Mouse (Mus musculus) liver, embryonic 13.5 days (tissue): ENCODE results near the gene Ubtf. TPM values are rescaled to one million over a fixed set of nuclear protein-coding genes. Genes with fewer than 3 reads are reported as not detected.

Experiments
- ATAC-seq: fragments of 200-750 bp; cut with Nextera tagmentation; 2 replicates; pipeline ENCODE4 v1.8.0; 2017; ENCODE audit warnings: low read depth, mild to moderate bottlenecking, moderate number of reproducible peaks, moderate library complexity
- DNase-seq: peaks from one replicate; pipeline ENCODE4 v3.0.0; 2022
- H3K27ac ChIP-seq: fragments of 300-500 bp; sonication (generic); 2 replicates; pipeline ENCODE4 v1.5.1; 2015; ENCODE audit warnings: moderate library complexity, mild to moderate bottlenecking, inconsistent platforms
- H3K27me3 ChIP-seq: fragments of 300-500 bp; sonication (generic); 2 replicates; pipeline ENCODE4 v1.6.1; 2015; ENCODE audit warnings: mild to moderate bottlenecking, inconsistent platforms
- H3K36me3 ChIP-seq: fragments of 300-500 bp; sonication (generic); 2 replicates; pipeline ENCODE4 v1.6.1; 2015; ENCODE audit warnings: mild to moderate bottlenecking, inconsistent platforms
- H3K4me1 ChIP-seq: fragments of 300-500 bp; sonication (generic); replicated peaks from 2 replicates; pipeline ENCODE4 v1.6.1; 2015; ENCODE audit warnings: inconsistent platforms
- H3K4me2 ChIP-seq: fragments of 300-500 bp; sonication (generic); 2 replicates; pipeline ENCODE4 v1.6.1; 2015; ENCODE audit warnings: inconsistent platforms, mild to moderate bottlenecking, moderate library complexity
- H3K4me3 ChIP-seq: fragments of 300-500 bp; sonication (generic); replicated peaks from 2 replicates; pipeline ENCODE4 v1.5.1; 2015; ENCODE audit warnings: mild to moderate bottlenecking, inconsistent platforms
- H3K9ac ChIP-seq: fragments of 300-500 bp; sonication (generic); 2 replicates; pipeline ENCODE4 v1.6.1; 2015; ENCODE audit warnings: mild to moderate bottlenecking, inconsistent platforms
- H3K9me3 ChIP-seq: fragments of 300-500 bp; sonication (generic); replicated peaks from 2 replicates; pipeline ENCODE4 v1.6.1; 2016; ENCODE audit warnings: inconsistent platforms
- WGBS: fragments of 180-500 bp; shearing (Covaris S2); methylation state at CpG from one replicate; pipeline ENCODE4 v1.1.7; 2015; ENCODE audit not compliant: insufficient replicate concordance; 5-methylcytosine and 5-hydroxymethylcytosine counted together
- polyA plus RNA-seq: library from polyadenylated mRNA; unstranded; fragments of >200 nt; fragmentation: Nextera tagmentation; extraction: Ambion mirVana; gene quantifications from 2 replicates; pipeline ENCODE4 v1.2.1, GENCODE M21; 2015

The Ubtf gene
- polyA plus RNA-seq, 1 experiment from 2014 or later = 70.0 TPM

DNA sequence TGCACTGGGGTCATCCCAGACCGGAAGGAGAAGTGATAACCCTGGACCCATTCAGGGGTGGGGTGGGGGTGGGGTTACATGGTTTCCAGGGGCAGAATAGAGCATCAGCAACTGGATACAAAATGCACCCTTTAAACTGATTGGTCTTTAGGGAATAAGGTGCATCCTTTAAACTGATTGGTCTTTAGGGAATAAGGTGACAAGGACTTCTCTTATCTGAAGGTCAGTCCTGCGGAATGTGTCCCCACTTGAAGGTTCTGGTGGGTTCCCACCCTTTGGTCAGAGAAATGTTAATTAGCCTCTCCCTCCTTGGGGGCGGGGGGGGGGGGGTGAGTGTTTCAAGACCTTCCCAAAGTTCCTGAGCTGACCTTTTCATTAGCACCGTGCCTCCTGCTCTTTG lies 12.3 kb upstream of the Ubtf start:
- 42% methylated on average over 4 of the region's 4 CpGs for WGBS
- ATAC-seq (no peak), DNase-seq (no peak)
- no peaks in the 10 kb centered on the region for H3K4me1 ChIP-seq
- H3K9me3 ChIP-seq = no peaks in the 10 kb centered on the region
- no peak overlapping the region for H3K27ac ChIP-seq
- no peaks in the 10 kb centered on the region for H3K36me3 ChIP-seq
- no peak overlapping the region for H3K4me2 ChIP-seq
- H3K9ac ChIP-seq = no peak overlapping the region
- peaks cover 40% of the 10 kb centered on the region for H3K27me3 ChIP-seq
- no peak overlapping the region for H3K4me3 ChIP-seq

- no peaks in the 10 kb centered on the region for H3K9me3 ChIP-seq
- H3K36me3 ChIP-seq = no peaks in the 10 kb centered on the region
- H3K9ac ChIP-seq = no peak overlapping the region
- H3K4me3 ChIP-seq = no peak overlapping the region
- ATAC-seq (no peak), DNase-seq (no peak)
- 56% methylated on average over 3 of the region's 3 CpGs for WGBS
- H3K4me2 ChIP-seq = no peak overlapping the region
- H3K27me3 ChIP-seq = peaks cover 32% of the 10 kb centered on the region
- no peak overlapping the region for H3K27ac ChIP-seq
- H3K4me1 ChIP-seq = no peaks in the 10 kb centered on the region
Measured at GRCm38 (mm10) chr11:102330039-102330438, 10.5 kb upstream of the Ubtf start.

DNA sequence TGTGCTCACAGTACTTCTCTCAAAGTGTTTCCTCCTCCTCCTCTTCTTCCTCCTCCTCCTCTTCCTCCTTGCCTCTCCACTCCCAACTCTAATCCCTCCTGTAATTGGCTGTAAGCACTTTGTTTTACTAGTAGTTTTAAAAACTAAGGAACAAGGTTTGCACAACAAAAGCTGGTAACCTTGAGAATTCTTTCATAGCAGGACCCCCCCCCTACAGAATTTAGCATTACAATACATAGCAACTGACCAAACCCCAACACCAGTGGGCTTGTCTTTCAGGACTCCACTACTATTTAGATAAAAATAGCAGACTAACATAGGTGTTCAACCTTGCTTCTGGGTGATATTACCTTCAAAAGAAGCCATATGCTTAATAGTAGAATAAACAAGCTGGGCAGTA lies 10.0 kb upstream of the Ubtf start:
- DNase-seq = no peak

DNA sequence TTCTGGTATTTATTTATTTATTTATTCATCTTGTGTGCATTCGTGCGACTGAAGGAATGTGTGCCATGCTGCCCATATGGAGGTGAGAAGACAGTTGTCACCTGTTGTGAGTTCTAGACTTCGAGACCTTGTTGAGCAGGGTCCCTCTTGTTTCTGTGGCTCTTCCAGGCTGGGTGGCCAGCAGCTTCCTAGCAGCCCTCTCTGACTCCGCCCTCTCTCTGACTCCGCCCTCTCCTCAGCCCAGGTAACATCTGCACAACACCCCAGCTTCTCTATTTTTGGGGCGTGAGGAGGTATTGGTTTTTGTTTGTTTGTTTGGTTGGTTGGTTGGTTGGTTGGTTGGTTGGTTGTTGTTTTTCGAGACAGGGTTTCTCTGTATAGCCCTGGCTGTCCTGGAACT lies 8.3 kb upstream of the Ubtf start:
- no peak for ATAC-seq

More for the DNA sequence above, 10.0 kb upstream of the Ubtf start:
- Histone ChIP-seq H3K4me2 (no peak overlapping the region), H3K36me3 (no peaks in the 10 kb centered on the region), H3K4me1 (no peaks in the 10 kb centered on the region), H3K9ac (no peak overlapping the region), H3K27me3 (peaks cover 35% of the 10 kb centered on the region; the same call in 1 of the 2 replicates), H3K9me3 (no peaks in the 10 kb centered on the region), H3K27ac (no peak overlapping the region), H3K4me3 (no peak overlapping the region)
- ATAC-seq = no peak

DNA sequence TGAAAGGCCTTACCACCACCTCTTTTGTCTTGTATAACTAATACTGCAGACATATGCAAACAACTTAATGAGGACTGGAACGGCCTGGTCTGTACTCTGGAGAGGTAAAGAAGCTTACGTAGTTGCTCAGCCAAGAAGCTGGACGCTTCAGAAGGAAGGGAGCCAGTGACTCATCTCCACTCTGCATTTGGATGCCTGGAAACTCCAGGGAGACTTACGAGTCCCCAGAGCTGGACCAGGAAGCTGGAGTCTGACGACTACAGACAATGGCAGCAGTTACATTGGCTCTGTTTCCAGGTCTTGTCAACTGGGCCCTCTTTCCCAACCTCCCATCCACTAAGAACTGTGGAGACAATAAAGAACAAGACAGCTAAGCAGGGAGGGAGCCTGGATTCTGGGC lies 7.7 kb upstream of the Ubtf start:
- ATAC-seq = no peak
- 54% methylated on average over 5 of the region's 5 CpGs for WGBS

More for the DNA sequence above, 8.3 kb upstream of the Ubtf start:
- no peaks in the 10 kb centered on the region for H3K36me3 ChIP-seq
- H3K4me1 ChIP-seq = no peaks in the 10 kb centered on the region
- H3K27me3 ChIP-seq = peaks cover 46% of the 10 kb centered on the region
- H3K9ac ChIP-seq = no peak overlapping the region
- H3K9me3 ChIP-seq = no peaks in the 10 kb centered on the region
- 66% methylated on average over 7 of the region's 7 CpGs for WGBS
- no peak overlapping the region for H3K4me2 ChIP-seq
- no peak for DNase-seq
- no peak overlapping the region for H3K27ac ChIP-seq
- H3K4me3 ChIP-seq = no peak overlapping the region

DNA sequence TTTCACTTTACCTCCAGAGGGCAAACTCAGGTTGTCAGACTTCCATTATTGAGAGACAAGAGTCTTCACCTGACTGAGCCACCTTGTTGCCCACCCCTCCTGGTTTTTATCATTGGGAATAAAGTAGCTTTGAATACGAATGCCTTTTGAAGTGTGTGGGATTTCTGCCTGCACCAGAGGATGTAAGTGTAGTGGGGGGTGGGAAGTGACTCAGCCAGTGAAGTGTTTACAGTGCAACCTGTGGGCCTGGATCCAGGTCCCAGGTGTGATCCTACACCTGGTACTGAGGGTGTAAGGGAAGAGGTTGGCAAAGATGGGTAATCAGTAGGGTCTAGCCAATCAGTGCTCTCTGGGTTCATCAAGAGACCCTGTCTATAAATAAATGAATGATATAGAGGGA lies 4.0 kb upstream of the Ubtf start:
- H3K9me3 ChIP-seq = no peaks in the 10 kb centered on the region
- ATAC-seq (no peak), DNase-seq (no peak)
- H3K4me2 ChIP-seq = no peak overlapping the region
- H3K36me3 ChIP-seq = no peaks in the 10 kb centered on the region
- peaks cover 17% of the 10 kb centered on the region for H3K4me1 ChIP-seq
- H3K9ac ChIP-seq = no peak overlapping the region
- H3K27me3 ChIP-seq = peaks cover 48% of the 10 kb centered on the region
- 67% methylated on average over 1 of the region's 1 CpGs for WGBS
- no peak overlapping the region for H3K27ac ChIP-seq
- no peak overlapping the region for H3K4me3 ChIP-seq

More for the DNA sequence above, 7.7 kb upstream of the Ubtf start:
- Histone ChIP-seq H3K27ac (no peak overlapping the region), H3K4me2 (no peak overlapping the region), H3K27me3 (peaks cover 49% of the 10 kb centered on the region), H3K9ac (no peak overlapping the region), H3K4me3 (no peak overlapping the region), H3K4me1 (no peaks in the 10 kb centered on the region), H3K9me3 (no peaks in the 10 kb centered on the region), H3K36me3 (no peaks in the 10 kb centered on the region)
- DNase-seq = no peak

DNA sequence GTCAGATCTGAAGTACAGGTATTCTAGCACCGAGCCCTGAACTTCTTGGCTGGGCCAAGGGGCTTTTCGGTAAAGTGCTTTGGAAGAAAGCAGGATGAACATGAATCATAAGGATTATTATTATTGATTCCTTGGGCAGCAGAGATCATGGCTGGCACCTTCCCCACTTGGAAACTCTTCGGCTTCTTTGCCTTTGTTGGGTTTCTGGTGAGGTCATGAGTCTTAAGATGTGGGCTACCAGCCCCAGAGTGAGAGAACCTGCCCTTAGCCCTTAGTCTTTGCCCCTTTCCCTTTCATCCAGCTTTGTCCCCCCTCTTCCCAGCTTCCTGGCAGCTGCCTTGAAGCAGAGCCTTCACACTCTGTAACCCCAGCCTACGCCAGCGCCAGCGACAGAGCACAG lies 2.4 kb upstream of the Ubtf start:
- no peak overlapping the region for H3K4me2 ChIP-seq
- peaks cover 17% of the 10 kb centered on the region for H3K4me1 ChIP-seq
- H3K4me3 ChIP-seq = no peak overlapping the region
- 69% methylated on average over 6 of the region's 6 CpGs for WGBS
- H3K36me3 ChIP-seq = no peaks in the 10 kb centered on the region
- H3K9ac ChIP-seq = 0 out of 2 replicates have a peak overlapping the region, but pooled peaks have one; percentile 13
- ATAC-seq (no peak), DNase-seq (no peak)
- H3K9me3 ChIP-seq = no peaks in the 10 kb centered on the region
- H3K27ac ChIP-seq = no peak overlapping the region
- peaks cover 34% of the 10 kb centered on the region for H3K27me3 ChIP-seq

GRCm38 (mm10) chr11:102320686-102321005 lies 1.1 kb upstream of the Ubtf start:
- Histone ChIP-seq H3K9me3 (no peaks in the 10 kb centered on the region), H3K4me1 (peaks cover 26% of the 10 kb centered on the region), H3K4me3 (peak overlapping the region; percentile 99), H3K4me2 (peak overlapping the region; percentile 99), H3K27me3 (peaks cover 29% of the 10 kb centered on the region), H3K27ac (peak overlapping the region; percentile 99), H3K36me3 (peaks cover 3% of the 10 kb centered on the region), H3K9ac (peak overlapping the region; percentile 100)
- DNase-seq (no peak), ATAC-seq (no peak)
- WGBS = 30% methylated on average over 10 of the region's 10 CpGs

DNA sequence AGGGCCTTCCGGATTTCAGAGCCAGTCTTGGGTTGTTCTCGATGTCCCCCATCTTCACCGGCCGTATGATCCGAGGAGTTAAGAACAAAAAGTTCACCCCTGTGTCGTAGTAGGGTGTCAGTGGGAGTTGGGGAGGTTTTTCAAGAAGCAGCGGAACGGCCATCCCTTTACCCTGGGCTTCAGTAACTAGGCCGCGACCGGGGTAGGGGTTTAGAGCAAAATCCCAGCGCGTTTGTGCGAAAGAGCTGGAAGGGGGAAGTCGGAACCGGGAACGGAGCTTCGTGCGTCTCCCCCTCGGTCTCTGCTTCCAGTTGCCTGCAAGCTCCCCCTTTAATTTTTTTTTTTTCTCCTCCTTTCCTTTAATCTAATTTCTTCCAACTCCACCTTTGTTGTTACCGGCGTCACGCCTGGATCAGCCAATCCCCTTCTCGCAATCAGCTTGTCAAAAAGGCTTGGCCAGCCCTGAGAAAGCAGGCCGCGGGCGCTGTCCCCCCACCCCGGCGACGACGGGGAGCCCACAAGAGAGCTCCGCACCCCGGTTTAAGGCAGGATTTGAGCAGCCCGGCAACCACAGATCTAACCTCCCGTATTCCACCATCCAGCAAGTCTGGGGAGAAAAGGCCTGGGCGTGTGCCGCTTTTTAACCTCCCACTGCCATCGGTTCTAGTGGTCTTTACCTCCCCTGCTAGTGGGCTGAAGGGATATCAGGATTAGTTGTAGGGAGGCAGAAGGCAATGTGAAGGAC lies 571 bp upstream of the Ubtf start:
- Histone ChIP-seq H3K27ac (peak overlapping the region; percentile 99), H3K4me3 (peak overlapping the region; percentile 99), H3K36me3 (peaks cover 8% of the 10 kb centered on the region), H3K4me1 (peaks cover 31% of the 10 kb centered on the region), H3K27me3 (peaks cover 29% of the 10 kb centered on the region), H3K4me2 (peak overlapping the region; percentile 99), H3K9me3 (no peaks in the 10 kb centered on the region), H3K9ac (peak overlapping the region; percentile 100)
- 1% methylated on average over 38 of the region's 38 CpGs for WGBS
- ATAC-seq = peak; percentile 24; the same call in 1 of the 2 replicates
- peak; percentile 83 for DNase-seq

DNA sequence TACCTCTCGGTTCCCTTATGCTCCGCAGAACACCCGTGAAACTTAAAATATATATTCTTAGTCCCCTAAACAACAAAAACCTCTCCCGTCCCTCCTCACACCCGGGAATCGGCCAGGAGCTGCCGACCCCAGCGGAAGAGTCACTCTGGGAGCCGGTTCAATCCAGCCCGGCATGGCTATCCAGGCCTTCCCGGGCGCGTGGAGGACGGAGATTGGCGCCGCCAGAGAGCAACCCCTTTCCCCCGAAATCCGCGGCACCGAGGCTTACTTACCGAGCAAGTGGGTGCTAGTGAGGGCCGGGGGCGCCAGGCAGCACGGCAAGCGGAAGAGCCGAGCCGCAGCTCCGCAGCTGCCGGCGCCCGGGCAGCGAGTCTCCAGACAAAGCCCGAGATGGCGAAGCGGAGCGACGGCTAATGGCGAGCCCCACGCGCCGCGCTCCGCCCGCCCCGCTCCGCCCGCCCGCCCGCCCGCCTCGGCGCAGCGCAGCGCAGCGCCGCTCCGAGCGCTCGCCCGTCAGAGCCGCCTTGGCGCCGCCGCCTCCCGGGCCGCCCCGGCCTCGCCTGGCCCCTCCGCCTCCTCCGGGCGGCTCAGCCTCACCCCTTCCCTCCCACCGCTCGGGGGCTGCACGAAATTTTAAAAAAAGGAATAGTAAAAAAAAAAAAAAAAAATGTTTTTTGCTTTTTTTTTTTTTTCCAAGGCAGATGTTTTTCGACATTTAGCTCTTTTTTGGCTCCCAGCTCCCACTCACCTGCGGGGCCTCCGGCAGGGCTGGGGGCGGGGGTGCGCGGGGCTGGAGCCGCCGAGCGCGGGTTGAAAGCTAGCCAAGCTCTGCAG lies 749 bp downstream of the Ubtf start:
- peak overlapping the region; percentile 100 for H3K9ac ChIP-seq
- peaks cover 21% of the 10 kb centered on the region for H3K27me3 ChIP-seq
- no peaks in the 10 kb centered on the region for H3K9me3 ChIP-seq
- H3K4me2 ChIP-seq = peak overlapping the region; percentile 99
- under 1% methylated on average over 79 of the region's 84 CpGs for WGBS
- peaks cover 44% of the 10 kb centered on the region for H3K4me1 ChIP-seq
- ATAC-seq (peak; percentile 55), DNase-seq (peak; percentile 63)
- peaks cover 21% of the 10 kb centered on the region for H3K36me3 ChIP-seq
- peak overlapping the region; percentile 99 for H3K27ac ChIP-seq
- peak overlapping the region; percentile 99 for H3K4me3 ChIP-seq

- Histone ChIP-seq H3K36me3 (peaks cover 29% of the 10 kb centered on the region), H3K4me3 (peak overlapping the region; percentile 99), H3K9ac (peak overlapping the region; percentile 100), H3K4me1 (peaks cover 51% of the 10 kb centered on the region), H3K4me2 (peak overlapping the region; percentile 99), H3K9me3 (no peaks in the 10 kb centered on the region), H3K27me3 (peaks cover 15% of the 10 kb centered on the region), H3K27ac (peak overlapping the region; percentile 99)
- DNase-seq (peak; percentile 61), ATAC-seq (peak; percentile 47)
- WGBS = 1% methylated on average over 47 of the region's 77 CpGs
Measured at GRCm38 (mm10) chr11:102317901-102318575, 1.5 kb downstream of the Ubtf start.
